17 mouse cellular contexts compared by ENCODE assay signal in genomic region chr1:64937692-64938091, GRCm38 (mm10).
"Had no signal": no experiment of that assay in that cellular context is flagged by ENCODE, and none has a peak within 500 bp of the region (broad histone marks: within the 10 kb centered on the region; RNA-seq: fewer than 3 reads in every experiment).

No protein-coding gene starts in this region.

- H3K27me3 ChIP-seq: midbrain, embryonic 12.5 days; neural tube, embryonic 13.5 days; neural tube, embryonic 15.5 days had no signal

- H3K9ac ChIP-seq: lung, embryonic 14.5 days; midbrain, embryonic 12.5 days; neural tube, embryonic 13.5 days; neural tube, embryonic 15.5 days had no signal

- H3K4me1 ChIP-seq: midbrain, embryonic 10.5 days; midbrain, embryonic 12.5 days; neural tube, embryonic 13.5 days; neural tube, embryonic 15.5 days had no signal

- DNase-seq: lung, embryonic 14.5 days; lung, postnatal 10 days; lung, postnatal 4 days; midbrain, embryonic 14.5 days; retina, postnatal 1 day; right cerebral cortex, adult 18-20 months; right cerebral cortex, postnatal 25 days; right cerebral cortex, postnatal 4 days; spleen, adult 18-20 months; thymus, adult 18-20 months; thymus, postnatal 14 days; thymus, postnatal 36 days had no signal

- H3K27ac ChIP-seq: midbrain, embryonic 10.5 days; midbrain, embryonic 12.5 days; neural tube, embryonic 13.5 days; neural tube, embryonic 15.5 days had no signal

- H3K4me3 ChIP-seq: midbrain, embryonic 10.5 days; midbrain, embryonic 12.5 days; myocyte; neural tube, embryonic 13.5 days; neural tube, embryonic 15.5 days had no signal
